Mouse (Mus musculus) E14TG2a.4 (cell line): ENCODE measurements around the gene Bsn.

Experiments used
- CTCF ChIP-seq: conservative IDR thresholded peaks from 2 replicates; pipeline ENCODE4 v1.5.1; 2014; ENCODE audit warnings: low read length
- POU5F1 ChIP-seq: IDR thresholded peaks from 2 replicates; pipeline ENCODE4 v1.6.1; 2014; ENCODE audit warnings: low read length, borderline replicate concordance

- TF ChIP-seq CTCF (no peak), POU5F1 (no peak)
Observed at GRCm38 (mm10) chr9:108196920-108197677, 6.9 kb upstream of the Bsn start.
